Mouse (Mus musculus): Measurements from ENCODE around the gene Ank2.

DNA sequence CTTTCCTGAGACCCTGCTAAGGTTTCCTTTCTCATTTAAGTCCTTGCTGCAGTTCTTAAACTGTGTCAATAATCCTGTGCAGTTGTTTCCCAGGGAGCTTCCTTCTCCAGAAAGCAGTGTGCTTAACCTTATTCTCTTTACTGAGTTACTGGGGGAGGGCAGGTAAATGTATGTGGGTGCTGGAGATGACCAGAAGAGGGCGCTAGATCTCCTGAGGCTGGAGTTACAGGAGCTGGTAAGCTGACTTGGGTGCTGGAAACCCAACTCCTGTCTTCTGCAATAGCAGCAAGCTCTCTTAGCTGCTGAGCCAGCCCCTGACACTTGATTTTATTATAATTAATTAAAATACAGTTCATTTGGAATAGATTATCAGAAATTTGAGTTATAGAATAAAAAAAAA, 84.7 kb downstream of the Ank2 start:
- TF ChIP-seq POLR2A (IDR thresholded peaks at IDR 0.05; ENCODE audit: borderline replicate concordance, low read depth, low read length) = no peak
- 0 out of 2 replicates have a peak, but pooled peaks have one; percentile 18 for TF ChIP-seq CTCF (IDR thresholded peaks at IDR 0.05; ENCODE audit: low read depth, low read length)
